Mouse (Mus musculus) brain, embryonic 14.5 days (tissue): ENCODE data around the gene Tle6. TPM values are rescaled to one million over a fixed set of nuclear protein-coding genes. Genes with fewer than 3 reads are reported as not detected.

ENCODE experiments used
- DNase-seq: peaks from one replicate; pipeline ENCODE4 v3.0.0-alpha.2; 2011; ENCODE audit warnings: low read depth
- CTCF ChIP-seq: fragments of 200-500 bp; IDR thresholded peaks from 2 replicates; pipeline ENCODE4 v1.5.1; 2012; ENCODE audit warnings: inconsistent platforms, mild to moderate bottlenecking, moderate library complexity, borderline replicate concordance; ENCODE audit not compliant: insufficient read depth, insufficient read length; ENCODE audit errors: extremely low read depth
- POLR2A ChIP-seq: fragments of 200-500 bp; IDR thresholded peaks from 2 replicates; pipeline ENCODE4 v1.6.1; 2012; ENCODE audit warnings: mild to moderate bottlenecking, inconsistent platforms, borderline replicate concordance; ENCODE audit not compliant: poor library complexity, insufficient read depth, insufficient read length, severe bottlenecking; ENCODE audit errors: extremely low read depth
- polyA plus RNA-seq: library from polyadenylated mRNA; depleted of rRNA; stranded (reverse); fragments of >200 nt; gene quantifications from 2 replicates; pipeline ENCODE4 v1.2.3, GENCODE M21; 2012

Gene Tle6
- polyA plus RNA-seq, 1 experiment: 5.3 TPM

DNA sequence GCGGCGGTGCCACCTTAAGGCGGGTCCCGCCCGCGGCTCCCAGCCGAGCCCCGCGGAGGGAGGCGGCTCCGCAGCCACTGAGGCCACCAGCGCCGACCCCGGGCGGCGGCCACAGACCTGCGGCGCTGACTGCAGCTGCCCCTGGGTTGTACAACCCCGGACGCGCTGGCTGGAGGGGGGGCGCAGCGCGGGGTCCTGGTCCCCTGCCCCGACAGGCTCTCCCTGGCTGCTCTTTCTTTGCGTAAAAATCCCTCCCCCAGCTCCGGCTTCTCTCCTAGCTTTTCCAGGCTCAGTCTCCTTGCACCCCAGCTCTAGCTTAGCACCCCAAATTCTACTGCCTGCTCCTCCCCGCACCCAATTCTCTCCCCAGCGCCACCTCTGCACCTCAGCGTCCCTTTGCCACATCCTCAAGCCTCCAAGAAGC is 25.7 kb downstream of the Tle6 start:
- DNase-seq: peak; percentile 56
- peak; percentile 43; the same call in 1 of the 2 replicates for TF ChIP-seq POLR2A
- TF ChIP-seq CTCF: no peak

DNA sequence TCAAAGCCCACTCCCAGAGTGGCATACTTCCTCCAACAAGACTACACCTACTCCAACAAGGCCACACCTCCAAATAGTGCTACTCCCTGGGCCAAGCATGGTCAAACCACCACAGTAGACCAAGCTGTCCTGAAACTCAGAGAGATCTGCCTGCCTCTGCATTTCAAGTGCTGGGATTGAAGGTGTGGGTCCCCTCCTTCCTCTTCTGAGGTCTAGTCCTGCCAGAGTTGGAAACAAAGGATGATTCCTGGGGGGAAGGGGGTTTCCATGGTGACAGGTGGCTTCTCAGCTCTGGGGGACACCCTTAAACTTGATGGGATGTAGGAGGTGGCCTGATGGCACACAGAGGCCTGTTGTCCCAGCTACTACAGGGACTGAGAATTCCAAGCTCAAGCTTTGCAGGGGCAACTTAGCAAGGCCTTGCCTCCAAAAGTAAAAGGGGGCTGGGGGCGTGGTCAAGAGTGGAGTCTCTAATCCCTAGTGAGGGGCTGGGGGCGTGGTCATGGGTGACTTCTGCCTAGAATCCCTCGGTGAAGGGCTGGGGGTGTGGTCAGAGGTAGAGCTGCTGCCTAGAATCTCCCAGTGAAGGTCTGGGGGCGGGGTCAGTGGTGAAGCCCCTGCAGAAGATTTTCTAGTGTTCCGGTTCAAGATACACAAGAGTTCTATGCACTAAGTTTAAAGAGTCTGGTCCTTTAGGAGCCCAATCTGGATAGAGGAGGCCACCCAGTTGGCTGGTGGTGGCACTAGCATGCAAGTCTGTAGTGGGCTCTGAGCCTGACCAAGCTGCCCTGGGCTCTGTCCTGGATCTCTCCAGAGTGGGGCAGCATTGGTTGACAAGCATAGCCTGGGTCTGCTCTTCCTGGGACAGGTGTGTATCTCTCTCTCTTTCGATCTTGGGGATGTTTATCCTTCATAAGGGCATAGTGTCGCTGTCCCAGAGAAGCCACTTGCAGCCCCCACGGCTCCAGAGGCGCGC is 26.5 kb downstream of the Tle6 start, which contains the start of gene Tle2:
Tle2 (plus strand) TSS at position 481 of the 976 bp plus-strand sequence.
- no peak for DNase-seq
- TF ChIP-seq POLR2A (no peak), CTCF (no peak)

DNA sequence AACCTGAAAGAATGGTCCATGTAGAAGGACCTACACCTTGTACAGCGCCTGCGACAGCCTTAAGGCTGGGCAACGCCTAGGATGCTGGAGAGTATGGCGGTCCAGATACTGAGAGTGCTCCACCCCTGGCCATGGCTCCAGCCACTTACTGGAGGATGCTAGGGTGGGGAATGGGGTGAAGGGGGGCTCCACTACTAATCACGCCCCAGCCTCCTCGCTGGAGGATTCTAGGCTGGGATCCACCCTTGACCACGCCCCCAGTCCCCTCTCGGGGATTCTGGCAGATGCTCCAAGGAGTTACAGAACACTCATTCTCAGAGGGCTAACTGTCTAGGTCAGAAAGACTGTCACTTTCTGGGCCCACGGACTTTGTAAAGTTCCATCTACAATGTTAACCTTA is 27.9 kb downstream of the Tle6 start:
- TF ChIP-seq CTCF (no peak), POLR2A (no peak)
- DNase-seq: no peak

DNA sequence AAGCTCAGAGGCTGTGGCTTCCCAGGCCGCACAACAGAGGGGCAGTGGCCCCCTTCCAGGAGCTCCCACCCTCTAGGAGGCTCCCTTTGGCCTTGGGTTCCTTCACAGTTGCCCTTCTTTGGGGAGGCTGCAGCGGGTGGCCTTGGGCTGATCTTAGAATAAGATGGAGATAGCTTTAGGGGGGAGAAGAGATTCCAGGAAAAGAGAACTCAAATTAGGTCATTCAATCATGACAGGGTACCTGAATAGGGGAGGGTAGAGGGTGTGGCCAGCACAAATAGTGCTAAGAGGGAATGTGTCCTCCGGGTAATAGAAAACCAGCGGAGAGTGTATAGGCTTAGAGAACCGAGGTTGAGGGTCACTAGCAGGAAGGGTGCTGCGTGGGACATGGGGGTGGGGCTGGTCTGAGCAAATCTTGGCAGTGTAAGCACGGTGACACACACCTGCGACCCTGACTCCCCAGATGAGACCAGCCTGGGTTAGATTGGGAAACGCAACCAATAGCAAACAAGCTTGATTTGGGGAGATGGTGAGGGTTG is 28.7 kb downstream of the Tle6 start:
- TF ChIP-seq CTCF: no peak
- no peak for TF ChIP-seq POLR2A
- DNase-seq: no peak

DNA sequence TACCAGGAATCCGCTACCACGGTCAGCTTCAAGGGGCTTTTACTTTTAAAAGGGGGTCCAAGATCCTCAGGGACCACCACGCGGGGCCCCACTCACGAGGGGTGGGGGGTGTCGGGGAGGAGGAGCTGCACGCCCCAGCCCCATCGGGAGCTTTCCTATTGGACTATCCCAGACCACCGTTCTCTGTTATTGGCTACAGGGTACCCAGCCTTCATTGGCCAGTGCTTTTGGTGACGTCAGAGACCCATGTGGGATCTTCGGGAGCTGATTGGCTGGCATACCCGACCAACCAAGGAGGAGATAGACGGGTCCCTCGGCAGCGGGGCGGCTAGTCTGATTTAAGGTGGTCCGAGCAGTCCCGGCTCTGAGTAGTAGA is 29.4 kb downstream of the Tle6 start:
- TF ChIP-seq POLR2A (no peak), CTCF (no peak)
- peak; percentile 100 for DNase-seq

DNA sequence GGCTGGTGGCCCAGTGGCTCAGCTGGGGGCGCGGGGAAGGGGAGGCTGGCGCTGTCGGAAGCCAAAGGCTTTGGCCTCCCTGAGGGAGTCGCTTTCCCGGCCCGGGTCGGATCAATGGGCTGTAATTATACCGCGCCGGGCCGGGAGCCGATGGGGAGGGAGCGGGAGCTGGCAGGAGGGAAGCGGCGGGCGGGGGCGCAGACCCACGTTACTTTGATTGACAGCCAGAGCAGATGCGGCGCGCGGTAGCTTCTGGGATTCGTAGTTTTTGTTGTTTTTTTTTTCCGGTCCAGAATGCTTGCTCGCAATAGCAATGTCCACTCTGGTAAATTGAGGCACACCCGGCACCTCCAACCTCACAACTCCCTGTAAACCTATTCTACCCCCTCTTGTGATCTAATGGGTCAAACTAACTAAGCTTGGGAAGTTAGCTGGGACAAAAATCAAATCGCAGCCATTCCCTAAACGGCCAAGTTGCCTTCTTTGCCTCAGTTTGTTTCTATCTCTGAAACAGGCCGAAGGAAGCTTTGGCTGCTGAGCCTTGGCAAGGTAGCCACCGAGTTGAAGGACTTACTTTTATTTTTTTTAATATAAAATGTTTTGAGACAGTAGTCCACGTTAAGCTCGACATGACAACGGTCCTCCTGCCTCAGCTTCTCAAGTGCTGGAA is 29.9 kb downstream of the Tle6 start:
- DNase-seq: peak; percentile 99
- TF ChIP-seq CTCF (no peak), POLR2A (no peak)

DNA sequence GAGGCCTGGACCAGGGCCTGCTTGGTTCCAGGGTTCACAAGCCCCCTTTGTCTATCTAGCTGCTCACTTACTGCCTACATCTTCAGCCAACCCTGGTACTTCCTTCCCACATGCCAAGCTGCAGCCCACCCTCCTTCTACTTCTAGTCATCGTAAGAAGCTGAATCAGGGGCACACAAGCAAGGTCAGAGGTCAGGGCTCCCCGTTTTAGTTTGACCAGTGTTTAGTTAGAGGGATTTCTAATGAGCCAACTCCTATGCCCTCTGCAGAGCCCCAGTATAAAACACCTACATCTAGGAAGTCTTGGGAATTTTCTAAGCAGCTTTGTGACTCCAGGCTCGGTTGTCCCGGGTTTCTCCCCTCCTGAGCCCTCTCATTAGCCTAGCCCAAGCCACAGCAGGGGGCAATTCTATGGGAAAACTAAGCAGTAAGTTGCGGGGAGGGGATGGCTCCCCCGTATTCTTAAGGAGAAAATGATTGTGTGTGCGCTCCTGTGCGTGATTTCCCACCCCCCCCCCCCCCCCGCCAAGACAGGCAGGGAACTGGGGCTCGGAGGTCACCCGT is 30.6 kb downstream of the Tle6 start:
- no peak for TF ChIP-seq POLR2A
- no peak for TF ChIP-seq CTCF
- DNase-seq: no peak

DNA sequence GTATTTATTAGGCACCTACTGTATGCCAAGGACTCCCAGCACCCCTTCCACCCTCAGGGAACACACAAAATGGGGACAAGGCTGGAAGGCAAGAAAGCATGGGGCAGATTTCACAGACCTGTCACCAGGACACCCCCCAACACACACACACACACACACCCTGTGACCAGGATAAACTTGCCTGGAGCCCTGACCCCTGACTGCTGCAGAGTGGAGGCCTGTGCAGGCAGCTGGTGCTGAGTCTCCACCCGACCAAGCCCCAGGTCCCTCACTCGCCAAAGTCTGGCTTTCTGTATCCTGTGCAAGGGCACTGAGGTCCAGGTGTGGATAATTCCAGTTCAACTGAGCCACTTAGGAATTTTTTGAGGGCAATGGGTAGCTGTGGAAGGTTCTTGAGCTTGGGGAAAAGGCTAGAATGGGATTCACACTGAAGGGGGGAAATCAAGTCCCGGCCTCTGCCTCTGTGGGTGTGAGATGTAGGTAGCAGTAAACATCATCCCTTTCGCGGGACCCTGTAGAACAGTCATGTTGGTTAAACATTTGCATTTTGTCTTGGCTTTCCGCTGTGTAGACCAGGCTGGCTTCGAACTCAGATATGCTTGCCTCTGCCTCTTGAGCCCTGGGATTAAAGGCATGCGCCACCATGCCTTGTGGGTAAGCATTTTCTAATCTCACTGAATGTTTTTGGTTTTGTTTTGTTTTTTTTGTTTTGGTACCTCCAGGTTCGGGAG is 31.2 kb downstream of the Tle6 start:
- TF ChIP-seq POLR2A: no peak
- TF ChIP-seq CTCF: no peak
- DNase-seq: no peak

DNA sequence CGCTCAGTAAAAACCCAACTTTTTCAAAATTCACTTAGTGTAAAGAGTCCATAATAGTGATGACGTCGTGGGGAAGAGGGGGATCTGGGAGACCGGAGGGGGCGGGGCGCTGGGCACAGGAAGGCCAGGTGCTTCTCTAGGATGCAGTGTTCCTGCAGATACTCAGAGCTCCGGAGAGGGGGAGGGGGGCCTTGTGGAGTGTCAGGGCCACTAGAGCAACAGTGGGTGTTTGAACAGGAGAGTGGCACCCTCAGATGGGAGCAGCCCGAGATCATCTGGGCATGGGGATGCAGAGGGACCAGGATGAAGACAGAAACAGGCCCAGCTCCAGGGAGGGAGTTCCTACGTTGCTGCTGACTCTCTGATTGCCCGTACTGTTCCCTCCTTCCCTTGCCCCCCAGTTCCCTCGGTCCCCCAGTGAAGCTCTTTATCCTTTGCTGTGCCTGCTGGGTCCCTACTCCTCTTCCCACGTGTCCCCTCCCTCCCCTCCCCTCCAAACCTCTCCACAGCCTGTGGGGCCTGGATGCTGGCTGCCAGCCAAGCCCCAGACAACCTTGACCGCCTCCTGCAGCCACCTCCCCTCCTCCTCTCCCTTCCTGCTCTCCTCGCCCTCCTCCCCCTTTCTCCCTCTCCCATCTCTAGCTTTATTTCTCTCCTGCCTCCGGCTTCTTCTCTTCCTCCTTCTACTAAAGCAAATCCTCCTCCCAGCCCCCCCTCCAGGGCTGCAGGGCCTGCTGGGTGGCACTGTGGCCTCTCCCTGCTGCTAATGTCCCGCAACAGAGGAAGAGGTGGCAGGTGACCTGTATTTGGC is 32.3 kb downstream of the Tle6 start:
- TF ChIP-seq POLR2A (no peak), CTCF (no peak)
- DNase-seq: peak; percentile 91

DNA sequence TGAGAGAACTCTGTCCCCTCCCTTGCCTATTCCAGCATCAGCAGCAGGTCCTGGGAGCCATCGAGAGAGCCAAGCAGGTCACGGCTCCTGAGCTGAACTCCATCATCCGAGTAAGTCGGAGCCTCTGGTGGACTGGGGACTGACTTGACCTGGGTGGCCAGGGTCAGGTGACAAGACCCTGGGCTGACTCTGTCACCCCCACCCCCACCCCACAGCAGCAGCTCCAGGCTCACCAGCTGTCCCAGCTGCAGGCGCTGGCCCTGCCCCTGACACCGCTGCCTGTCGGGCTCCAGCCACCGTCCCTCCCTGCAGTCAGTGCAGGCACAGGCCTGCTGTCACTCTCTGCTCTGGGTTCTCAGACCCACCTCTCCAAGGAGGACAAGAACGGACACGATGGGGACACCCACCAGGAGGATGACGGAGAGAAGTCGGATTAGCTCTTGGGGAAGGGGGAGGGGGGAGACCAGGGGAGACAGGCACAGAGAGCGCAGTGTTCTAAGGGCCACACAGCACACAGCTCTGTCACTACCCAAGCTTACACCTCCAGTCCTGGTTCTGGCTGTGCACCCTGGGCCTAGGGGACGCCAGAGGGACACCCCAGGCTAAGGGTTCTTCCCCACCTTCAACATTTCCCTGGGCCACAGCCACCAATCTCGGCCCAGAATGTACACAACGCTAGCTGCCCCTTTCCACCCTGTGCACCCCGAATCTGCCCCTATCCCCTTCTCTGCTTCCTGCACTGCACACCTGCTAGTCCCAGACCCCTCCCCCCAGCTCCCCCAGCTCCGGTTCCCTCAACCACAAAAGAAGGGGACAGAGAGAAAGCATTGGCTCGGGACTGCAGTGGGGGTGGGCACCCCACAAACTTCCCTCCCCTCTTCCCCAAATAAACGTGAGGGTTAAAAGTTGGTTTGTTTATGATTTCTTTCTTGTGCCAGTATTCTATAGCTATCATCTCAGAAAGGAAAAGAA is 35.3 kb downstream of the Tle6 start:
- TF ChIP-seq CTCF: no peak
- TF ChIP-seq POLR2A: no peak
- DNase-seq: no peak
